Mouse (Mus musculus) liver, embryonic 14.5 days (tissue): ENCODE measurements around the gene Znrd1as. TPM values are rescaled to one million over a fixed set of nuclear protein-coding genes. Genes with fewer than 3 reads are reported as not detected.

Source experiments
- ATAC-seq: fragments of 200-750 bp; cut with Nextera tagmentation; 2 replicates; pipeline ENCODE4 v1.8.0; 2017; ENCODE audit warnings: moderate number of reproducible peaks, mild to moderate bottlenecking, moderate library complexity; ENCODE audit not compliant: insufficient read depth
- DNase-seq, 3 experiments: peaks; one replicate each; pipeline ENCODE4 v3.0.0-alpha.2; 2012 to 2013; ENCODE audit warnings: low read depth in 3 of 3, low spot score in 3 of 3
- H3K27ac ChIP-seq: fragments of 300-500 bp; sonication (generic); 2 replicates; pipeline ENCODE4 v1.5.1; 2014; ENCODE audit warnings: moderate library complexity, mild to moderate bottlenecking, control low read depth, inconsistent platforms
- H3K27me3 ChIP-seq: fragments of 300-500 bp; sonication (generic); 2 replicates; pipeline ENCODE4 v1.6.1; 2014; ENCODE audit warnings: mild to moderate bottlenecking, low read length, moderate library complexity; ENCODE audit not compliant: control insufficient read depth, insufficient read depth
- H3K36me3 ChIP-seq: fragments of 300-500 bp; sonication (generic); replicated peaks from 2 replicates; pipeline ENCODE4 v1.6.1; 2014; ENCODE audit warnings: low read depth; ENCODE audit not compliant: control insufficient read depth, insufficient read depth
- H3K4me1 ChIP-seq, 2 experiments: fragments of 200-500 bp in 1 of 2; fragments of 300-500 bp in 1 of 2; sonication (generic) in 1 of 2; replicated peaks; 2 replicates each; pipeline ENCODE4 v1.6.1; 2012 to 2014; ENCODE audit warnings: antibody characterized with exemption in 1 of 2, inconsistent platforms in 1 of 2, low read length in 1 of 2; ENCODE audit not compliant: control insufficient read depth in 2 of 2, insufficient read depth in 2 of 2
- H3K4me2 ChIP-seq: fragments of 300-500 bp; sonication (generic); 2 replicates; pipeline ENCODE4 v1.6.1; 2014; ENCODE audit warnings: low read depth, mild to moderate bottlenecking, control low read depth, moderate library complexity
- H3K4me3 ChIP-seq, 2 experiments: fragments of 200-500 bp in 1 of 2; fragments of 300-500 bp in 1 of 2; sonication (generic) in 1 of 2; 2 replicates each; pipeline ENCODE4 v1.5.1; 2012 to 2014; ENCODE audit warnings: low read depth in 2 of 2, low read length in 2 of 2, mild to moderate bottlenecking in 2 of 2, control low read depth in 1 of 2, inconsistent platforms in 1 of 2, moderate library complexity in 1 of 2; ENCODE audit not compliant: insufficient read depth in 1 of 2
- H3K9ac ChIP-seq: fragments of 300-500 bp; sonication (generic); replicated peaks from 2 replicates; pipeline ENCODE4 v1.6.1; 2014; ENCODE audit warnings: mild to moderate bottlenecking, control low read depth, moderate library complexity
- H3K9me3 ChIP-seq: fragments of 300-500 bp; sonication (generic); 2 replicates; pipeline ENCODE4 v1.6.1; 2016; ENCODE audit warnings: low read length, mixed read lengths; ENCODE audit not compliant: control insufficient read depth
- CTCF ChIP-seq: IDR thresholded peaks from 2 replicates; pipeline ENCODE4 v1.5.1; 2016; ENCODE audit warnings: antibody characterized with exemption, low read depth, control low read depth
- EP300 ChIP-seq: IDR thresholded peaks from 2 replicates; pipeline ENCODE4 v1.6.1; 2016; ENCODE audit warnings: antibody characterized with exemption, low read depth
- WGBS: fragments of 180-500 bp; shearing (Covaris S2); extraction: QIAGEN DNeasy Blood & Tissue Kit; methylation state at CpG from one replicate; pipeline ENCODE4 v1.1.7; 2014; ENCODE audit not compliant: insufficient replicate concordance; 5-methylcytosine and 5-hydroxymethylcytosine counted together
- polyA plus RNA-seq, 2 experiments: library from polyadenylated mRNA; depleted of rRNA in 1 of 2; stranded (reverse) in 1 of 2; unstranded in 1 of 2; fragments of >200 nt; fragmentation: Nextera tagmentation in 1 of 2; extraction: Ambion mirVana in 1 of 2; gene quantifications; 2 replicates each; pipeline versions ENCODE4 v1.2.1 to v1.2.3; 2012 to 2014

The Znrd1as gene
- polyA plus RNA-seq, 2 experiments, result 3.3 TPM

- no peak overlapping the region for H3K4me3 ChIP-seq
- 46% methylated on average over 6 of the region's 6 CpGs for WGBS
- no peak for ATAC-seq
- H3K9me3 ChIP-seq, result no peaks in the 10 kb centered on the region
- no peak for DNase-seq
- TF ChIP-seq CTCF (no peak), EP300 (no peak)
- H3K36me3 ChIP-seq, result no peaks in the 10 kb centered on the region
- H3K4me1 ChIP-seq, result no peaks in the 10 kb centered on the region
- no peak overlapping the region for H3K27ac ChIP-seq
- H3K9ac ChIP-seq, result no peak overlapping the region
- no peak overlapping the region for H3K4me2 ChIP-seq
- no peaks in the 10 kb centered on the region for H3K27me3 ChIP-seq
Observed at GRCm38 (mm10) chr17:36930233-36930632, 28.2 kb upstream of the Znrd1as start.

DNA sequence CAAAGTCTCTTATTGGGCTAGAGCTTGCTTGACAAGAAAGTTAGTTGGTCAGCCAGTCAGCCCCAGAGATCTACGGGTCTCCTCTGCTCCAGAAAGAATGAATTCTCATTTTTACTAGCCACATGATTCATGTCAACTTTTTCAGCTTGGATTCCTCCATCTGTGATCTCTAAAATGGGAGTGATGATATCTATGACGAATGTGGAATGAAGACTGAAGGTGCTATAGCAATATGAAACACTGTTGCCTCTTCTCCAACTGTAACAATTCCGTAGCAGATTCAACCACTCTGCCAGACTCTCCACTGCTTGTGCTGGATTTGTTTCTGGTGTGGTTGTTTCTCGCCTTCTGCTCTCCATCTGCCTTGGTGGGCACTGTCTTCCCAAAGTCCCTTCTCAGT lies 27.3 kb upstream of the Znrd1as start:
- Histone ChIP-seq H3K4me3 (no peak overlapping the region), H3K27me3 (no peaks in the 10 kb centered on the region), H3K9me3 (no peaks in the 10 kb centered on the region), H3K27ac (no peak overlapping the region), H3K4me2 (no peak overlapping the region), H3K36me3 (no peaks in the 10 kb centered on the region), H3K9ac (no peak overlapping the region), H3K4me1 (no peaks in the 10 kb centered on the region)
- WGBS, result 49% methylated on average over 4 of the region's 4 CpGs
- no peak for ATAC-seq
- no peak for DNase-seq
- no peak for TF ChIP-seq CTCF
- no peak for TF ChIP-seq EP300

GRCm38 (mm10) chr17:36931806-36932205 lies 26.6 kb upstream of the Znrd1as start:
- DNase-seq (no peak), ATAC-seq (no peak)
- H3K36me3 ChIP-seq, result no peaks in the 10 kb centered on the region
- H3K4me1 ChIP-seq, result no peaks in the 10 kb centered on the region
- WGBS, result 26% methylated on average over 2 of the region's 2 CpGs
- TF ChIP-seq EP300, result no peak
- TF ChIP-seq CTCF, result no peak
- H3K9me3 ChIP-seq, result no peaks in the 10 kb centered on the region
- no peak overlapping the region for H3K9ac ChIP-seq
- no peak overlapping the region for H3K27ac ChIP-seq
- no peak overlapping the region for H3K4me3 ChIP-seq
- H3K27me3 ChIP-seq, result no peaks in the 10 kb centered on the region
- no peak overlapping the region for H3K4me2 ChIP-seq

- H3K27me3 ChIP-seq, result peaks cover 16% of the 10 kb centered on the region
- H3K36me3 ChIP-seq, result no peaks in the 10 kb centered on the region
- H3K27ac ChIP-seq, result no peak overlapping the region
- WGBS, result 46% methylated on average over 2 of the region's 2 CpGs
- no peaks in the 10 kb centered on the region for H3K9me3 ChIP-seq
- H3K9ac ChIP-seq, result no peak overlapping the region
- no peak overlapping the region for H3K4me3 ChIP-seq
- no peak for ATAC-seq
- no peaks in the 10 kb centered on the region for H3K4me1 ChIP-seq
- TF ChIP-seq CTCF (no peak), EP300 (no peak)
- DNase-seq, result no peak
- no peak overlapping the region for H3K4me2 ChIP-seq
Observed at GRCm38 (mm10) chr17:36938056-36938455, 20.3 kb upstream of the Znrd1as start.

GRCm38 (mm10) chr17:36942391-36942790 lies 16.0 kb upstream of the Znrd1as start:
- Histone ChIP-seq H3K9ac (no peak overlapping the region), H3K4me3 (no peak overlapping the region), H3K36me3 (no peaks in the 10 kb centered on the region), H3K4me2 (no peak overlapping the region), H3K4me1 (no peaks in the 10 kb centered on the region), H3K27me3 (peaks cover 57% of the 10 kb centered on the region), H3K27ac (no peak overlapping the region), H3K9me3 (no peaks in the 10 kb centered on the region)
- ATAC-seq (no peak), DNase-seq (no peak)
- WGBS, result 39% methylated on average over 10 of the region's 10 CpGs
- no peak for TF ChIP-seq EP300
- TF ChIP-seq CTCF, result no peak
